Mouse (Mus musculus) forebrain, embryonic 12.5 days (tissue): ENCODE results near the gene Usp7. TPM values are rescaled to one million over a fixed set of nuclear protein-coding genes. Genes with fewer than 3 reads are reported as not detected.

ENCODE experiments used
- polyA plus RNA-seq: library from polyadenylated mRNA; unstranded; fragments of >200 nt; fragmentation: Nextera tagmentation; extraction: Ambion mirVana; gene quantifications from 2 replicates; pipeline ENCODE4 v1.2.1, GENCODE M21; 2016

Gene Usp7
- polyA plus RNA-seq, 1 experiment from 2014 or later: 41.8 TPM

Other genes with a start within 250 kb of the Usp7 start
- gene Pmm2, start 154.6 kb downstream of the Usp7 start, polyA plus RNA-seq: 46.7 and 54.1 TPM in 2 replicates
- 24.3 and 25.4 TPM in 2 replicates for gene Tmem186, start 154.6 kb downstream of the Usp7 start, polyA plus RNA-seq
- gene Carhsp1, start 120.2 kb downstream of the Usp7 start, polyA plus RNA-seq: 191 and 210 TPM in 2 replicates
- gene Gm5767, start 111.5 kb downstream of the Usp7 start, polyA plus RNA-seq: not detected in 2 replicates
- gene 1810013L24Rik, start 37.8 kb upstream of the Usp7 start, polyA plus RNA-seq: 37.3 and 40.1 TPM in 2 replicates